Mouse (Mus musculus) hindbrain, embryonic 13.5 days (tissue): ENCODE data around the gene Hspa1b. TPM values are rescaled to one million over a fixed set of nuclear protein-coding genes. Genes with fewer than 3 reads are reported as not detected.

Source experiments
- ATAC-seq: fragments of 200-750 bp; cut with Nextera tagmentation; 2 replicates; pipeline ENCODE4 v1.8.0; 2017; ENCODE audit warnings: moderate TSS enrichment; ENCODE audit not compliant: low FRiP score
- H3K27ac ChIP-seq: fragments of 300-500 bp; sonication (generic); 2 replicates; pipeline ENCODE4 v1.5.1; 2015; ENCODE audit warnings: inconsistent platforms, mild to moderate bottlenecking, moderate library complexity
- H3K27me3 ChIP-seq: fragments of 300-500 bp; sonication (generic); 2 replicates; pipeline ENCODE4 v1.6.1; 2015; ENCODE audit warnings: mild to moderate bottlenecking, inconsistent platforms
- H3K36me3 ChIP-seq: fragments of 300-500 bp; sonication (generic); 2 replicates; pipeline ENCODE4 v1.6.1; 2015; ENCODE audit warnings: mild to moderate bottlenecking, inconsistent platforms
- H3K4me1 ChIP-seq: fragments of 300-500 bp; sonication (generic); replicated peaks from 2 replicates; pipeline ENCODE4 v1.6.1; 2015; ENCODE audit warnings: inconsistent platforms
- H3K4me2 ChIP-seq: fragments of 300-500 bp; sonication (generic); 2 replicates; pipeline ENCODE4 v1.6.1; 2015; ENCODE audit warnings: inconsistent platforms, mild to moderate bottlenecking, moderate library complexity
- H3K4me3 ChIP-seq: fragments of 300-500 bp; sonication (generic); 2 replicates; pipeline ENCODE4 v1.5.1; 2015; ENCODE audit warnings: mild to moderate bottlenecking, inconsistent platforms
- H3K9ac ChIP-seq: fragments of 300-500 bp; sonication (generic); 2 replicates; pipeline ENCODE4 v1.6.1; 2015; ENCODE audit warnings: mild to moderate bottlenecking, inconsistent platforms
- H3K9me3 ChIP-seq: fragments of 300-500 bp; sonication (generic); 2 replicates; pipeline ENCODE4 v1.6.1; 2016; ENCODE audit warnings: inconsistent platforms
- WGBS: fragments of 180-500 bp; shearing (Covaris S2); methylation state at CpG from one replicate; pipeline ENCODE4 v1.1.7; 2015; 5-methylcytosine and 5-hydroxymethylcytosine counted together
- polyA plus RNA-seq: library from polyadenylated mRNA; unstranded; fragments of >200 nt; fragmentation: Nextera tagmentation; extraction: Ambion mirVana; gene quantifications from 2 replicates; pipeline ENCODE4 v1.2.1, GENCODE M21; 2015

Gene Hspa1b
- polyA plus RNA-seq, 1 experiment from 2014 or later, result 0.26 TPM

DNA sequence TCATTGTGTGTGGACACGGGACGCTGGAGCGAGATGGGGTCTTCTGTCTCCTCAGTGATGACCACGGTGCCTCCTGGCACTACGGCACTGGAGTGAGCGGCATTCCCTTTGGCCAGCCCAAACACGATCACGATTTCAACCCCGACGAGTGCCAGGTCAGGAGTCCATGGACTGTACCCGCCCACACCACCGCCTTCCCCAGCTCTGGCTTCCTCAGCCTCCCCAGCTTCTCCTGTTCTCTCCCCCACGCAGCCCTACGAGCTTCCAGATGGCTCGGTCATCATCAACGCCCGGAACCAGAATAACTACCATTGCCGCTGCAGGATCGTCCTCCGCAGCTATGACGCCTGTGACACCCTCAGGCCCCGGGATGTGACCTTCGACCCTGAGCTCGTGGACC is 25.0 kb downstream of the Hspa1b start:
- H3K36me3 ChIP-seq, result peaks cover 31% of the 10 kb centered on the region
- no peaks in the 10 kb centered on the region for H3K9me3 ChIP-seq
- 0 out of 2 replicates have a peak, but pooled peaks cover 3% of the 10 kb centered on the region for H3K27me3 ChIP-seq
- H3K4me3 ChIP-seq, result no peak overlapping the region
- peak overlapping the region; percentile 31; the same call in 1 of the 2 replicates for H3K9ac ChIP-seq
- H3K4me1 ChIP-seq, result peaks cover 15% of the 10 kb centered on the region
- no peak for ATAC-seq
- H3K27ac ChIP-seq, result no peak overlapping the region
- WGBS, result 69% methylated on average over 22 of the region's 24 CpGs
- no peak overlapping the region for H3K4me2 ChIP-seq

DNA sequence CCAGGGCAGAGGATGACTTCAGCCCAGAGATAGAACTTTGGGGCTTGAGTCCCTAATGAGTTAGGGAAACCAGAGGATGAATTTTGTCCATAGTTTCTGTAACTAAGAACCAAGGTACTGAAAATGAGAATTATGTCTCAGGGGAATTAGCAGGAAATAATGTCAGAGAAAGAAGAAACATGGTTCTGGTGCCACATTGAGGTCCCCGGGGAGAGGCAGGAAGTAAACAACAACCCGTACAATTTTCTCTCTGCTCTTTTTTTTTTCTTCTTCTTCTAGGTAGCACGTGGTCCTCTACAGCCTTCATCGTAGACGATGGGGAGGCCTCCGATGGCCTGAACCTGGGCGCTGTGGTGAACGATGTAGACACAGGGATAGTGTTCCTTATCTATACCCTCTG is 26.8 kb downstream of the Hspa1b start:
- Histone ChIP-seq H3K9ac (peak overlapping the region; percentile 94), H3K36me3 (peaks cover 31% of the 10 kb centered on the region), H3K4me2 (peak overlapping the region; percentile 99), H3K4me1 (peaks cover 15% of the 10 kb centered on the region), H3K4me3 (peak overlapping the region; percentile 83), H3K9me3 (no peaks in the 10 kb centered on the region), H3K27me3 (0 out of 2 replicates have a peak, but pooled peaks cover 3% of the 10 kb centered on the region), H3K27ac (no peak overlapping the region)
- no peak for ATAC-seq
- WGBS, result 88% methylated on average over 8 of the region's 8 CpGs

DNA sequence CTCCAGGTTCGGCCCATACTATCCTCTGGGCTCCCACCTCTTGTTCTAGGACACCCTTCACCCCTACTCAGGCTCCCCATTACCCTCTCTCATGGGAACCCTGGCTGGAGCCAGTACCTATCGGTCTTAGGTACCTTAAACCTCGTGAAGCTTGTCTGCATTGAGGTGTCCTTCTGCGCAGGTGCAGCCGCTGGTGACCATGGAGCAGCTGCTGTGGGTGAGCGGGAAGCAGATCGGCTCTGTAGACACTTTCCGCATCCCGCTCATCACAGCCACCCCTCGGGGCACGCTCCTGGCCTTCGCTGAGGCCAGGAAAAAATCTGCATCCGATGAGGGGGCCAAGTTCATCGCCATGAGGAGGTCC is 27.3 kb downstream of the Hspa1b start:
- Histone ChIP-seq H3K27ac (peak overlapping the region; percentile 79), H3K9me3 (no peaks in the 10 kb centered on the region), H3K4me3 (peak overlapping the region; percentile 83), H3K4me1 (peaks cover 15% of the 10 kb centered on the region), H3K4me2 (peak overlapping the region; percentile 99), H3K27me3 (0 out of 2 replicates have a peak, but pooled peaks cover 3% of the 10 kb centered on the region), H3K36me3 (peaks cover 31% of the 10 kb centered on the region), H3K9ac (peak overlapping the region; percentile 94)
- ATAC-seq, result no peak; the same call in 1 of the 2 replicates
- WGBS, result 10% methylated on average over 14 of the region's 14 CpGs

DNA sequence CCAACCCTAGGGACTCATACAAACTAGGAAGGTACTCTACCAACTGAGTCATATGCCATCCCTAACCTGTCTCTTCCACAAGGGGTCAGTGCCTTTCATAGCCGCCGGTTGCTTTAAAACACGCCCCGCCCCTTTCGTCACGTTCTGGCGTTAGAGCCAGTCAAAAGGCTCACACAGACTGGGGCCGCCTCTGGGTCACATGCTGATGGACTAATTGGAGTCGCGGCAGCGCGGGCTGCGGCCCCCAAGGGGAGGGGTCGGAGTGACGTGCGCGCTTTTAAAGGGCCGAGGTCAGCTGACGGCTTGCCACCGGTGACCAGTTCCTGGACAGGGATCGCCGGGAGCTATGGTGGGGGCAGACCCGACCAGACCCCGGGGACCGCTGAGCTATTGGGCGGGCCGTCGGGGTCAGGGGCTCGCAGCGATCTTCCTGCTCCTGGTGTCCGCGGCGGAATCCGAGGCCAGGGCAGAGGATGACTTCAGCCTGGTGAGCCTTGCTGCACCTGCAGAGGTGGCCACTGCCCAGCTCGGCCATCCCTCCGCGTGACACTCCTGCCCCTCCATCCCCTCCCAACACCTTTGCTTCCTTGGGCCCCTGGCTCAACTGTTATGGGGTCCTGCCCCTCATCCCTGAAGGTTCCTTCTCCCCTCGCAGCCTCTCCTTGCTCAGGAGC is 27.8 kb downstream of the Hspa1b start, which contains the start of gene Neu1:
Neu1 (plus strand) TSS at position 193 of the 674 bp plus-strand sequence.
- Histone ChIP-seq H3K9me3 (no peaks in the 10 kb centered on the region), H3K4me2 (peak within 1 kb of the TSS; percentile 99), H3K9ac (peak within 1 kb of the TSS; percentile 94), H3K27me3 (0 out of 2 replicates have a peak, but pooled peaks cover 3% of the 10 kb centered on the region), H3K4me1 (peaks cover 15% of the 10 kb centered on the region), H3K36me3 (peaks cover 29% of the 10 kb centered on the region), H3K4me3 (peak within 1 kb of the TSS; percentile 83), H3K27ac (peak within 1 kb of the TSS; percentile 79)
- under 1% methylated on average over 31 of the region's 38 CpGs for WGBS
- ATAC-seq, result peak; percentile 97

DNA sequence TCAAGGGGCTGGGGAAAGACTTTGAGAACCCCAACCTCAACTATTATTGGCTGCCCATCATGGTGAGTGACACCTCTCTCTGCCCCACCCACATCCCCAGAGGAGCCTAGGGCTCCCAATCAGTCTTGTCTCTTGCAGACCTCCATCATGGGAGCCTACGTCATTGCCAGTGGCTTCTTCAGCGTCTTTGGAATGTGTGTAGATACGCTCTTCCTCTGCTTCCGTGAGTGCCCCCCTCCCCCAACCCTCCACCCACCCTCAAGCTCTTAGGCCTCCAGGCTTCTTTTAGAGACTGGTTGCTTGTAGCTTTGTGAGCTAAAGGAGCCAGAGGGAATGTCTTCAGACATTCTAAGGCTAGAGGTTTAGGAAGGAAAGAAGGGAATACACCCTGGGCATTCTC is 30.2 kb downstream of the Hspa1b start:
- Histone ChIP-seq H3K4me2 (no peak overlapping the region), H3K4me3 (no peak overlapping the region), H3K27ac (no peak overlapping the region), H3K27me3 (0 out of 2 replicates have a peak, but pooled peaks cover 3% of the 10 kb centered on the region), H3K9ac (no peak overlapping the region), H3K36me3 (peaks cover 7% of the 10 kb centered on the region), H3K4me1 (peaks cover 15% of the 10 kb centered on the region), H3K9me3 (no peaks in the 10 kb centered on the region)
- 72% methylated on average over 4 of the region's 4 CpGs for WGBS
- no peak for ATAC-seq

DNA sequence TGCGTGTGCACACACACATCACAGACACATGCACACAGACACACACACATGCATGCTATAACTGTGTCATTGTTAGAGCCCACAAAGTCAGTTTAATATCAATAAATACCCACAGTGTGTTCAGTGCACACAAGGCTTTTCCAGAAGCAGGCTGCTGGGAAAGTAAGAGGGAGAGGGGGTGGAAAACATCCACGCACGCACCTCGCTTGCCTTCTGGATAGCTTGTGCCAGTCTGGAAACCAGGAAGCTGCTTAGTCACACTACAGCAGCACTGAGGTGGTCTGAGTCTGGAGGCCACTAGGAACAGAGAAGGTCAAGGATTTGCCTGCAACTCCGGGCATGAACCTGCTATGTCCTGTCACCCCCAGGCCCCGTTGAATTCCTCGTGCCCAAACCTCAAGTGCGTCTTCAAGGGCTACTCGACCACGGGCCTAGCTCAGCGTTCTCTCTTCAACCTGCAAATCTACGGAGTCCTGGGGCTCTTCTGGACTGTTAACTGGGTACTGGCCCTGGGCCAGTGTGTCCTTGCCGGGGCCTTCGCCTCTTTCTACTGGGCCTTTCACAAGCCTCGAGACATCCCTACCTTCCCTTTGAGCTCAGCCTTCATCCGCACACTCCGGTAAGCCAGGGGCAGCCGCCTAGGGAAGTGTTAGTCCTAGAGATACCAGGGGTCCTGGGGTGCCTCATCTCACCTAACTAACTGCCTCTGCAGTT is 31.6 kb downstream of the Hspa1b start:
- Histone ChIP-seq H3K4me2 (no peak overlapping the region), H3K4me1 (peaks cover 11% of the 10 kb centered on the region), H3K4me3 (no peak overlapping the region), H3K36me3 (no peaks in the 10 kb centered on the region), H3K27me3 (no peaks in the 10 kb centered on the region), H3K9ac (no peak overlapping the region), H3K27ac (no peak overlapping the region), H3K9me3 (no peaks in the 10 kb centered on the region)
- ATAC-seq, result no peak
- WGBS, result 89% methylated on average over 18 of the region's 18 CpGs

DNA sequence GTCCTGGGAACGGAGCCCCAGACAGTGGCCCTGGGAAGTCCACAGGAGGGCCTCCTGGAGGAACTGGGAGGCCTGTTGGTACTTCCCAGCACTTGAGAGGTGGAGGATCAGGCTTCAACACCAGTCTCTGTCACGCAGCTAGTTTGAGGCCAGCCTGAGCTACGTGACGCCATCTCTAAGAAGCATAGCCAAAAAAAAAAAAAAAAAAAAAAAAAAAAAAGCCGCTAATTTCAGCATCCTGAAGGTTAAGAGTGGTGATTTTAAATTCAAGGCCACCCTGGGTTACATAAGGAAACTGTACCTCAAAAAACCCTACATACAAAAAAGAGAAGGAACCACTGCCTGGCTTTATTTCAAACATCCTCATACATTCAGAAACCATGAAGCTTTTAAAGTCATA is 34.8 kb downstream of the Hspa1b start:
- H3K27ac ChIP-seq, result no peak overlapping the region
- H3K4me3 ChIP-seq, result no peak overlapping the region
- H3K27me3 ChIP-seq, result no peaks in the 10 kb centered on the region
- no peaks in the 10 kb centered on the region for H3K9me3 ChIP-seq
- no peak for ATAC-seq
- H3K4me2 ChIP-seq, result no peak overlapping the region
- H3K36me3 ChIP-seq, result no peaks in the 10 kb centered on the region
- no peaks in the 10 kb centered on the region for H3K4me1 ChIP-seq
- WGBS, result 87% methylated on average over 4 of the region's 5 CpGs
- no peak overlapping the region for H3K9ac ChIP-seq

DNA sequence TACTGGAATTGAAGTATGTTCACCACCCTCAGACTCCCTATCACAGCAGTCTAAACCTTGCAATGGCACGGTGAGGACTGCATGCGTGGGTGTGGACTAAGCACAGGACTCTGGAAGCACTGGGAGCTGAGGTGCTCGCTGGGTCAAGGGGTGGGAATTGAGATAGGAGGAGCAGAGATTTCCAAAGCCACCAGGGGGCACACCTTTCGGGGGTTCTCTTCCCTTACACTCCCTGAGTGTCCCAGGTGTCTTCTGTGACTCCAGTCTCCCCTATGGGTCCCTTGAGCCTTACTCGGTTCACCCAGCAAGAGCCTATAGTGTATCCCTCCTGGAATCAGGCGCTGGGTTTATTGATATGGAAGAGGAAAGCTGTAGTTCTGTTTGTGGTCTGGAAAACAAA is 36.1 kb downstream of the Hspa1b start:
- no peak overlapping the region for H3K4me3 ChIP-seq
- no peak overlapping the region for H3K27ac ChIP-seq
- H3K4me2 ChIP-seq, result no peak overlapping the region
- no peaks in the 10 kb centered on the region for H3K4me1 ChIP-seq
- no peak overlapping the region for H3K9ac ChIP-seq
- H3K27me3 ChIP-seq, result no peaks in the 10 kb centered on the region
- H3K9me3 ChIP-seq, result no peaks in the 10 kb centered on the region
- no peak for ATAC-seq
- 51% methylated on average over 6 of the region's 6 CpGs for WGBS
- no peaks in the 10 kb centered on the region for H3K36me3 ChIP-seq

DNA sequence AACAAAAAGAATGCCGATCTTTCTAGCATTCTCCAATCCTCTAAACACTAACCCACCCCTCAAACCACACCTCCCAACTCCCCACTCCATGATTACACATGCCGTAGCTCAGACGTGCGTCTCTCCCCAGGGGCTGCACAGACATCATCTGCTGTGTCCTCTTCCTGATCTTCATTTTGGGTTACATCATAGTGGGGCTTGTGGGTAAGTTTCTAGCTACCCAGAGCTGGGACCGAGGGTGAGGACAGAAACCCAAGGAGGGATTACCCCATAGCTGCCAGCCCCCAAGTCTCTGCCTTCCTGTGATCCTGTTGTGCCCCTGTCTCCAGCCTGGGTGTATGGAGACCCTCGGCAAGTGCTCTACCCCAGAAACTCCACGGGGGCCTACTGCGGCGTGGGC is 41.9 kb downstream of the Hspa1b start:
- no peak for ATAC-seq
- 80% methylated on average over 9 of the region's 9 CpGs for WGBS

DNA sequence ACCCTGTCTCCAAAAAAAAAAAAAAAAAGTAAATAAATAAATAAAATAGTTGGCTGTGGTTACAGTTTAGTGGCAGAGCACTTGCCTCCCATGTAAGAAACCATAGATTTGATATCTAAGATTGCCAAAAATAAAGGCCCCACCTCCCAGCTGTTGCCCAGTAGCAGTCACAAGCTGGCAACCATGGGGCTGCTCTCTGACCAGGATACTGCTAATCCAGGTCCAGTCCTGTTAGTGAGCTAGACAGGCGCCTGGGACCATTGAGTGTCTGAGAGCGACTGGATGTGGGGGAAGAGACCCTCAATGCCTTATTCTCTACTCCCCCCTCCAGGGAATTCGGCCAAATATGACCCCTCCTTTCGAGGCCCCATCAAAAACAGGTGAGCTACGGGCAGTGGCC is 42.7 kb downstream of the Hspa1b start:
- Histone ChIP-seq H3K4me1 (no peaks in the 10 kb centered on the region), H3K9me3 (no peaks in the 10 kb centered on the region), H3K4me2 (no peak overlapping the region), H3K27me3 (no peaks in the 10 kb centered on the region), H3K27ac (no peak overlapping the region), H3K9ac (no peak overlapping the region), H3K36me3 (peaks cover 29% of the 10 kb centered on the region), H3K4me3 (no peak overlapping the region)
- WGBS, result 85% methylated on average over 5 of the region's 5 CpGs
- no peak for ATAC-seq

More for the DNA sequence above, 41.9 kb downstream of the Hspa1b start:
- no peaks in the 10 kb centered on the region for H3K27me3 ChIP-seq
- no peak overlapping the region for H3K27ac ChIP-seq
- no peaks in the 10 kb centered on the region for H3K9me3 ChIP-seq
- no peak overlapping the region for H3K9ac ChIP-seq
- peaks cover 20% of the 10 kb centered on the region for H3K36me3 ChIP-seq
- H3K4me1 ChIP-seq, result no peaks in the 10 kb centered on the region
- no peak overlapping the region for H3K4me3 ChIP-seq
- no peak overlapping the region for H3K4me2 ChIP-seq

DNA sequence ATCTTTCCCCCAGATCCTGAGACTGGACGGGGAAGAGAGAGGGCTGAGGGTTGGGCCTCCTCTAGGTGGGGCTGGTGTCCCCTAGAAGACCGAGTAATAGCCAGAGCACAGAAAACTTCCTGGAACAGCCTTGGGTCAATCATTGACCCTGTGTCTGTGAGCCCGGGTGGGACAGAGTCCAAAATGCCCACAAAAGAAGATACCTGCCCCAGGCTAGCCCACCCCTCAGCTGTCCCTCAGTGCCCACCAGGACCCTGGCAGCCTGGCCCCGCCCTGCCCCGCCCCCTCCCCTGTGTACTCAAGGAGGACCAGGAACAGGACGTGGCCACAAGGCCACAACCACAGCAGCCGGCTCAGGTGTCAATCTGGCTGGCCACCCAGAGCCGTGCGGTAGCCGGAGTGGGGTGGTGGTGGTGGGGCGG is 43.6 kb downstream of the Hspa1b start:
- WGBS, result 22% methylated on average over 10 of the region's 11 CpGs
- H3K27ac ChIP-seq, result no peak overlapping the region
- H3K4me3 ChIP-seq, result no peak overlapping the region
- no peaks in the 10 kb centered on the region for H3K9me3 ChIP-seq
- no peak overlapping the region for H3K4me2 ChIP-seq
- H3K36me3 ChIP-seq, result peaks cover 37% of the 10 kb centered on the region
- no peaks in the 10 kb centered on the region for H3K27me3 ChIP-seq
- H3K4me1 ChIP-seq, result no peaks in the 10 kb centered on the region
- ATAC-seq, result no peak
- no peak overlapping the region for H3K9ac ChIP-seq

DNA sequence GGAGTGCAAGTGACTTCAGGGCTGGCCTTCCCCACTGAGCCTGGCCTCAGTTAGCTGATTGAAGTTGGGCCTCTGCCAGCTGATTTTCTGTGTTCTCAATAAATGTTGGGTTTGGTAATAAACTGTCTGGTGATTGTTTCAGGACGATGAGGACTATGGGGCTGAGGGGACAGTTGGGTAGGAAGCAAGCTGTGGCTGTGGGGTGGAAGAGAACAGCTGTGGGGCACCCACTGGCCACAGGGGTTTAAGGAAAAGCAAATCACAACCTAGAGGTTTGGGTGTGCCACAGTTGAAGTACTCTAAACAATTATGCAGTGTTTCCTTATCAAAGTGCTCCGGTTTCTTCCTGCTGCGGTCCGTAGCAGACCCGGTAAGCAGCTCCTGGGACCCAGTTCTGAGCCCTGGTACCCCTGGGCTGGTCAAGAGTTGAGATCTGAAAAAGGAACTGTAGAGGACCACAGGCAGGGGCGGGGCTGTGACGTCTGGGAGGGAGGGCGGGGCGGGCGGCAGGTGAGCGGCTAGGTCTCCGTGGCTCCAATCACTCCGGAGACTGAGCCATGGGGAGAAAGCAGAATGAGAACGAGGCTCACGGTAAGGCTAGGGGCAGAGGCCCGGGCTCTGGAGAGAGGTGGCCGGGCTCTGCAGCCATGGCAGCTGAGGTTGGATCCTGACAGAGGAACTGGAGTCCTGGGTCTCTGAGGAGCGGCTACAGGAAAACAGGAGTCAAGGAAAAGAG is 44.9 kb downstream of the Hspa1b start, which contains the start of gene Slc44a4:
Slc44a4 (plus strand) TSS at position 537 of the 736 bp plus-strand sequence.
- Histone ChIP-seq H3K4me1 (no peaks in the 10 kb centered on the region), H3K9me3 (no peaks in the 10 kb centered on the region), H3K27ac (no peak within 1 kb of the TSS), H3K36me3 (peaks cover 51% of the 10 kb centered on the region), H3K4me3 (no peak within 1 kb of the TSS), H3K27me3 (no peaks in the 10 kb centered on the region), H3K9ac (no peak within 1 kb of the TSS), H3K4me2 (no peak within 1 kb of the TSS)
- 38% methylated on average over 18 of the region's 18 CpGs for WGBS
- ATAC-seq, result no peak
